Mouse (Mus musculus) liver, embryonic 12.5 days (tissue): ENCODE data around the gene Plk5. TPM values are rescaled to one million over a fixed set of nuclear protein-coding genes. Genes with fewer than 3 reads are reported as not detected.

Experiments
- ATAC-seq: fragments of 200-750 bp; cut with Nextera tagmentation; 2 replicates; pipeline ENCODE4 v1.8.0; 2017; ENCODE audit warnings: moderate number of reproducible peaks, mild to moderate bottlenecking, moderate library complexity
- H3K27ac ChIP-seq: fragments of 300-500 bp; sonication (generic); 2 replicates; pipeline ENCODE4 v1.5.1; 2016; ENCODE audit warnings: mild to moderate bottlenecking
- H3K27me3 ChIP-seq: fragments of 300-500 bp; sonication (generic); replicated peaks from 2 replicates; pipeline ENCODE4 v1.6.1; 2016; ENCODE audit warnings: mild to moderate bottlenecking, moderate library complexity
- H3K36me3 ChIP-seq: fragments of 300-500 bp; sonication (generic); 2 replicates; pipeline ENCODE4 v1.6.1; 2016; ENCODE audit warnings: mild to moderate bottlenecking, moderate library complexity
- H3K4me1 ChIP-seq: fragments of 300-500 bp; sonication (generic); 2 replicates; pipeline ENCODE4 v1.6.1; 2016
- H3K4me2 ChIP-seq: fragments of 300-500 bp; sonication (generic); 2 replicates; pipeline ENCODE4 v1.6.1; 2016; ENCODE audit warnings: mild to moderate bottlenecking, moderate library complexity
- H3K4me3 ChIP-seq: fragments of 300-500 bp; sonication (generic); 2 replicates; pipeline ENCODE4 v1.5.1; 2016; ENCODE audit warnings: mild to moderate bottlenecking, moderate library complexity
- H3K9ac ChIP-seq: fragments of 300-500 bp; sonication (generic); 2 replicates; pipeline ENCODE4 v1.6.1; 2016; ENCODE audit warnings: mild to moderate bottlenecking, moderate library complexity
- H3K9me3 ChIP-seq: fragments of 300-500 bp; sonication (generic); replicated peaks from 2 replicates; pipeline ENCODE4 v1.6.1; 2016; ENCODE audit warnings: mild to moderate bottlenecking, moderate library complexity
- WGBS: fragments of 180-500 bp; shearing (Covaris S2); methylation state at CpG from one replicate; pipeline ENCODE4 v1.1.7; 2016; ENCODE audit not compliant: insufficient replicate concordance; 5-methylcytosine and 5-hydroxymethylcytosine counted together
- polyA plus RNA-seq: library from polyadenylated mRNA; unstranded; fragments of >200 nt; fragmentation: Nextera tagmentation; extraction: Ambion mirVana; gene quantifications from 2 replicates; pipeline ENCODE4 v1.2.1, GENCODE M21; 2016

The Plk5 gene
- polyA plus RNA-seq, 1 experiment from 2014 or later, result 0.06 TPM

DNA sequence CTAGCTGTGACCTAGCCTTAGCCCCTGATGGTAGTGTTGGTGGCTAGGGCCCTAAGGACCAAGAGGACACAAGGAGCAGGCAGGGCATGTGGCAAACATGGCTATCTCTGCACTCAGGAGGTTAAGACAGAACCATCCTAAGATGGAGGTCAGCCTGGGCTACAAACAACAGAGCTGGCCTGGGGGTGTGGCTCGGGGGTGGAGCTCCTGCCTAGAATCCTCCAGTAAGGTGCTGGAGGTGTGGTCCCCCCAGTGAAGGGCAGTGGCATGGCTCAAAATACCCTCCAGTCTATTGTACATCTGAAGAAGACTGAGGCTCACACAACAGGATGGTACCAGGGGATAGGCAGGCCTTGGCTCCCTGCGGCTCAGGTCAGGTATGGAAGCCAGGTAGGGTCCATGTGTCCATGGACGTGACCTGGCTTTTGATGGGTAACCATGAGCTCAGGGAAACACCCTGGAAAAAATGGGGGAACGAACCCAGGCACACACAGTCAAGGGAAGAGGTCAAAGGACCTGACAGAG is 27.9 kb downstream of the Plk5 start:
- H3K27me3 ChIP-seq, result peaks cover 8% of the 10 kb centered on the region; the same call in 1 of the 2 replicates
- no peaks in the 10 kb centered on the region for H3K9me3 ChIP-seq
- H3K36me3 ChIP-seq, result peaks cover 34% of the 10 kb centered on the region
- WGBS, result 75% methylated on average over 4 of the region's 4 CpGs
- H3K9ac ChIP-seq, result peak overlapping the region; percentile 80
- H3K4me1 ChIP-seq, result peaks cover 57% of the 10 kb centered on the region
- H3K4me2 ChIP-seq, result peak overlapping the region; percentile 94
- ATAC-seq, result 0 out of 2 replicates have a peak, but pooled peaks have one; percentile 5
- H3K4me3 ChIP-seq, result peak overlapping the region; percentile 73; the same call in 1 of the 2 replicates
- peak overlapping the region; percentile 73 for H3K27ac ChIP-seq

DNA sequence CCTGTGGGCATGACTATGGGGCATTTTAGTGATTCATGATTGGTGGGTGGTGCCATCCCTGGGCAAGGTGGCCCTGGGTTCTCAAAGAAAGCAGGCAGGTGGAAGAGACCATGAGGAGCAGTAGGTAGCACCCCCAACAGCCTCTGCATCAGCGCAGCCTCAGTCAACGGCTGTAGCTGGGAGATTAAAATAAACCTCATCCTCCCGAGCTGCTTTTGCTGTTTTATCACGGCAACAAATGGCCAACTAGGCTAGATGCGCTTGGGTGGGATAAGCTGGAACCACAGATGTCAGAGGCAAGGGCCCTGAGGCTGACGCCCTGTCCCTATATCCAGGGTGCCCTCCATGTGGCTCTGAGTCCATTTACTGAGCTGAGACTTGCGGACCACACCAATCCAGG is 28.4 kb downstream of the Plk5 start:
- Histone ChIP-seq H3K4me3 (peak overlapping the region; percentile 73; the same call in 1 of the 2 replicates), H3K4me2 (peak overlapping the region; percentile 94), H3K9ac (peak overlapping the region; percentile 80; the same call in 1 of the 2 replicates), H3K27ac (peak overlapping the region; percentile 73), H3K9me3 (no peaks in the 10 kb centered on the region), H3K4me1 (peaks cover 59% of the 10 kb centered on the region), H3K27me3 (peaks cover 8% of the 10 kb centered on the region; the same call in 1 of the 2 replicates), H3K36me3 (peaks cover 33% of the 10 kb centered on the region)
- peak; percentile 68 for ATAC-seq
- WGBS, result 30% methylated on average over 7 of the region's 7 CpGs

DNA sequence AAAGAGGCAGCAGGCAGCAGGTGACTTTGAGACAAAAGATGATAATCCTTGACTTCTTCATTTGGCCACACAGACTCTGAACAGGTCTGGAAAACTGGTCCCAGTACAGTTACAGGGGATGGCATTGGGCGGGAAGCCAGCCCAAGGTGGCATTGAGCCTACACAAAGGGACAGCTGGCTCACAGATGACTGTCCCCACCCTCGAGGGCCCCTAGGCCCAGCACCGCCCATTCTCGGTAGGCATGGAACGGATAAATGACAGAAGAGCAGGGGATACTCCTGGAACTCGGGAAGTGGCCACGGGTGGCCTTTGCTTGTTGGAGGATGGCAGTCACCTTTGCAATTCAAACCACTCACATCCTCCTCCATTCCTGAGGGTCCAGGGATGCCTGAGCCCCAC is 29.1 kb downstream of the Plk5 start:
- peak overlapping the region; percentile 73 for H3K4me3 ChIP-seq
- peaks cover 8% of the 10 kb centered on the region; the same call in 1 of the 2 replicates for H3K27me3 ChIP-seq
- H3K4me2 ChIP-seq, result peak overlapping the region; percentile 94
- peaks cover 34% of the 10 kb centered on the region for H3K36me3 ChIP-seq
- H3K9me3 ChIP-seq, result no peaks in the 10 kb centered on the region
- peak overlapping the region; percentile 80 for H3K9ac ChIP-seq
- H3K4me1 ChIP-seq, result peaks cover 59% of the 10 kb centered on the region
- no peak for ATAC-seq
- WGBS, result 37% methylated on average over 7 of the region's 7 CpGs
- peak overlapping the region; percentile 73 for H3K27ac ChIP-seq

DNA sequence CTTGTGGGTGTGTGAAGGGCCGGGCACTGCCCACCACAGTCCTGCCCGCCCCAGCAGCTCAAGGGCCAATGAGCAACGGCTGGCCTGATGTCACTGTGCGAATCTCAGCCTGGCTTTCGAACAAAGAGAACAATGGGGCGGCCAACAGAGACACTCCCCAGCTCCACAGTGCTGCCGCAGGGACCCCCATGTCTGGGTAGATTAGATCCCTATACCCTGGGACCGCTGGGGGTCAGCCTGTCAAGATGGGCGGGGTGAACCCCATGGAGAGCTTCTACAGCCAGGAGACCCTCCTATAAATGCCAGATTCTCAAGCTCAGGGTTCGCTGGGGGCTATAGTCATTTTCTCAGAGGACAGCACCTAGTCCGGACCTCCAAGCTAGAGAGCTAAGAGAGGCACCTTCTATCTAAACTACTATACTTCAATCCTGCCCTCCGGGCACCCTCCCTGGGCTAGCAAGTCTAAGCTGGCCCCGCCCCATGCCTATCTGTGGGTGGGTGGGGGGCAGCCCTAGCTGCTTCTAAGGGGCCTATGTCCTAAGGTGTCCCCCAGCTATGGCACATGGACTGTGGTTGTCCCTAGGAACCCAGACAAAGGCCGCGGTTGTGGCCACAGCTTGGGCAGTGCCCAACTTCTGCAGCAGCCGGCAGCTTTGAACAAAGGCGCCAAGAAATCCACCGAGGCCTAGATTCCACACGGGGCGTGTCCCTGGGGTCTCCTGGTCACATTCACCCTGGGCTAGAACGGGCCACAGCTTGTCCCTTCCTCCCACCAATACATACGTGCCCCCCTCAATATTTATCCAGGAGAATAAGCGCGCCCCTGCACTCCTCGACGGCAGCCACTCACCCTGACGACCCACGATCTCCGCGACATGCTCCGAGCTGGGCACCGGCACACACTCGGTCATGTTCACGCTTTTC is 29.8 kb downstream of the Plk5 start:
- H3K4me1 ChIP-seq, result peaks cover 59% of the 10 kb centered on the region

DNA sequence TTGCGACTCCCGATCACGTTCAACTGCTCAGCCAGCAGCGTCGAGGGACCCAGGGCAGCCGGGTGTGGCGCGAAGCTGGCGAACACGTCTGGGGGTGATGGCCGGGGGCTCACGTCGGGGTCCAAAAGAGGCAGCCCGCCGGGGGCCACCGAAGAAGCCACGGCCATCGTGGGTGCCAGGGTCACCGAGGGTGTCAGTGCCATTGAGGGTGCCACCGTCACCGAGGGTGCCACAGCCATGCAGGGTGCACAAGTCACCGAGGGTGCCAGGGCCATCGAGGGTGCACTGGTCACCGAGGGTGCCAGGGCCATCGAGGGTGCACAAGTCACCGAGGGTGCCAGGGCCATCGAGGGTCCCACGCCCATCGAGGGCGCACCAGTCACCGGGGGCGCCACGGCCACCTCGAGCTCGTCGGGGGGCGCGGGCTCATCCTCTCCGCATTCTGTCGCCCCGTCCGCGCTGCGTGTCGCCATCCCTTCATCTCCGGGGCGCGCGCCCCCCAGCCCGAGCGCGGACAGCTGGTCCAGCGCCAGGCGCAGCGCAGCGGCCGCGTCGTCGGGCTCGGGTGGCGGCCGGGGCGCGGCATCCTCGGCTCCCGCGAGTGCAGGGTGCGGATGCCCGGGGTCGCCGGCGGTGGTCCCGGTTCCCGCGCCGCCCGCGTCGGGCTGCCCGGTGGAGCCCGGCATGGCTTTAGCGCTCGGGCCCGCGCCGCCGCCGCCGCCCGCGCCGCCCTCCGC is 30.6 kb downstream of the Plk5 start:
- Histone ChIP-seq H3K27me3 (peaks cover 8% of the 10 kb centered on the region; the same call in 1 of the 2 replicates), H3K27ac (peak overlapping the region; percentile 65), H3K9me3 (no peaks in the 10 kb centered on the region), H3K4me2 (peak overlapping the region; percentile 94), H3K9ac (peak overlapping the region; percentile 80), H3K4me3 (peak overlapping the region; percentile 73), H3K4me1 (peaks cover 59% of the 10 kb centered on the region), H3K36me3 (peaks cover 36% of the 10 kb centered on the region)
- no peak for ATAC-seq
- WGBS, result under 1% methylated on average over 91 of the region's 94 CpGs

More for the DNA sequence above, 29.8 kb downstream of the Plk5 start:
- H3K4me3 ChIP-seq, result peak overlapping the region; percentile 73
- H3K36me3 ChIP-seq, result peaks cover 36% of the 10 kb centered on the region
- WGBS, result 14% methylated on average over 34 of the region's 34 CpGs
- H3K9me3 ChIP-seq, result no peaks in the 10 kb centered on the region
- H3K27me3 ChIP-seq, result peaks cover 8% of the 10 kb centered on the region; the same call in 1 of the 2 replicates
- ATAC-seq, result no peak
- peak overlapping the region; percentile 73 for H3K27ac ChIP-seq
- peak overlapping the region; percentile 94 for H3K4me2 ChIP-seq
- H3K9ac ChIP-seq, result peak overlapping the region; percentile 80

DNA sequence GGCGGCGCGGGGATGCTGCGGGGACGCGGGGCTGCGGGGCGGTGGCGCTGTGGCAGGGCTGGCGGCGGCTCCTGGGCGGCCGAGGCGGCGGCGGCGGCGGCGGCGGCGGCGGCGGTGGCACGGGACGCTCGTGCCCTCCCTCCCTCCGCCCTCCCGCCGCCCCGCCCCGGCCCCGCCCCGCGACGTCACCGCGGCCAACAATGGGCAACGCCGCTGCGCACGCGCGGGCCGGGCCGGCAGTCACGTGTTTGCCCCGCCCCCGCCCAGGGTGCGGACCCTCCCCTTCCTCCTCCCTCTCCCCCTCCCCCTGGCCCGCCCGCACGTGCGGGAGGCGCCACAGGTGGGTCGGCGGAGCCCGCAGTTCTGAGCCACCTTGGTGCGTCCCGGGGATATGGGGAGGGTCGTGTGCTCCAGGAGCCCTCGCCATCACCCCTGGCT is 31.3 kb downstream of the Plk5 start, which contains the start of gene Mex3d:
TSS of gene Mex3d (minus strand) at position 138 of the 438 bp plus-strand sequence.
- Histone ChIP-seq H3K9ac (peak within 1 kb of the TSS; percentile 80), H3K4me3 (peak within 1 kb of the TSS; percentile 73), H3K27me3 (peaks cover 8% of the 10 kb centered on the region; the same call in 1 of the 2 replicates), H3K27ac (peak within 1 kb of the TSS; percentile 71), H3K4me1 (peaks cover 59% of the 10 kb centered on the region), H3K4me2 (peak within 1 kb of the TSS; percentile 94), H3K36me3 (peaks cover 36% of the 10 kb centered on the region), H3K9me3 (no peaks in the 10 kb centered on the region)
- under 1% methylated on average over 34 of the region's 61 CpGs for WGBS
- peak; percentile 40; the same call in 1 of the 2 replicates for ATAC-seq

DNA sequence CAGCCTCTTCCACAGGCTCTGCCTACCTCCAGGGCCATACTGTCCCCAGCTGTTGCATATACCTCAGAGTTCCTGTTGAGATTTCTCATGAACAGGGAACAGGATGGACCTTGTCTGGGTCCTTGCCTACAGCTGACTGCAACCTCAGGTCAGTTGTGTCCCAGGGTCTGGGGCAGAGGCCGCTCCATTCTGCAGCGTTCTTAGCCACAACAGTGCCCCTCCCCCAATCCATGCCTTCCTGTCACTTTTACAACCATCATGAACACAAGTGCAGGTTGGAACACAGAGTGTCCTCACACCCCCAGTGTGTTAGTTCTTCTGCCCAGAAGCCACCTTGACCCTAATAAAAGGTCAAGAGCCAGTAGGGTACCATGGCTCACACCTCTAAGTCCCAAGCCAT is 32.5 kb downstream of the Plk5 start:
- no peaks in the 10 kb centered on the region for H3K9me3 ChIP-seq
- peak overlapping the region; percentile 71; the same call in 1 of the 2 replicates for H3K27ac ChIP-seq
- ATAC-seq, result no peak
- H3K9ac ChIP-seq, result no peak overlapping the region; the same call in 1 of the 2 replicates
- peak overlapping the region; percentile 94 for H3K4me2 ChIP-seq
- H3K4me1 ChIP-seq, result peaks cover 61% of the 10 kb centered on the region
- H3K27me3 ChIP-seq, result peaks cover 8% of the 10 kb centered on the region; the same call in 1 of the 2 replicates
- no peak overlapping the region for H3K4me3 ChIP-seq
- WGBS, result 8% methylated on average over 2 of the region's 2 CpGs
- H3K36me3 ChIP-seq, result peaks cover 41% of the 10 kb centered on the region

DNA sequence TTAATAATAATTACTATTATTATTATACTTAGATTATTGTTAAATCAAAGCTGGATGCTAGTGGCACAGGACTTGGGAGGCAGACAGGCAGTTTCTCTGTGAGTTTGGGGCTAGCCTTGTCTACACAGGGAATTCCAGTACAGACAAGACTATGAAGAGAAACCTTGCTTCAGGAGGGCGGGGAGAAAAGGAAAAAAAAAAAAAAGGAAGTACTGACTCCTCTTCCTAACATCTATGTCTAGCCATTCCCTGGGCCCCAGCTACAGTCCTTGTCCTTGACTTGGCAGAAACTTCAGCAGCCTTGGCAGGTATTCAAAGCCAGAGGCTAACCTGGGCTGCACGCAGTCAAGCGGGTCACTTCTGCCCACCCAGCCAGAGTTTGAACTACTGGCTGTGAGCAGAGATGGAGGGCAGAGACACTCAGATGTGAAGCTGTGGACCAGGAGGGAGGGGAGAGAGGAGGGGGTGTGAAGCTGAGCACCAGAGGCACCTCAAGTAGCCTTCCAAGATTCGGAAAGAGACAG is 33.0 kb downstream of the Plk5 start:
- Histone ChIP-seq H3K9me3 (no peaks in the 10 kb centered on the region), H3K27me3 (peaks cover 8% of the 10 kb centered on the region; the same call in 1 of the 2 replicates), H3K4me1 (peaks cover 59% of the 10 kb centered on the region), H3K36me3 (peaks cover 46% of the 10 kb centered on the region), H3K4me2 (no peak overlapping the region; the same call in 1 of the 2 replicates), H3K27ac (no peak overlapping the region), H3K9ac (no peak overlapping the region), H3K4me3 (no peak overlapping the region)
- no peak for ATAC-seq
- WGBS, result 68% methylated on average over 4 of the region's 4 CpGs

DNA sequence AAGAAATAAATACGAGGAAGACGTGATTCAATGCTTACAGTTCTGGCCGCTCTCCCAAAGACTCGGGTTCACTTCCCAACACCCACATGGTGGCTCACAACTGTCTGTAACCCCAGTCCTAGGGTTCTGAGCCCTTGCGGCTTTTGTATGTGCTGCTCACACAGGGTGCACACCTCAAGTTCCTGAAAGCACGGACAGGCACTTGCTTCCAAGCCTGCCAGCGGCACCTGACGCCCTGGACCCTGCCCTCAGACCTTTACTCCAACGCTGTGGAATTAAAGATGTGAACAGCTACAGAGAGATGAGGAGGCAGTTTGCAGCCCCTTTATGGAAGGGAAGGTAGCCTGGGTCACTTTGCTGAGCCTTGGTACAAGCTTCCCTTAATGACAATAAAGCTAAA is 34.4 kb downstream of the Plk5 start:
- no peak for ATAC-seq

DNA sequence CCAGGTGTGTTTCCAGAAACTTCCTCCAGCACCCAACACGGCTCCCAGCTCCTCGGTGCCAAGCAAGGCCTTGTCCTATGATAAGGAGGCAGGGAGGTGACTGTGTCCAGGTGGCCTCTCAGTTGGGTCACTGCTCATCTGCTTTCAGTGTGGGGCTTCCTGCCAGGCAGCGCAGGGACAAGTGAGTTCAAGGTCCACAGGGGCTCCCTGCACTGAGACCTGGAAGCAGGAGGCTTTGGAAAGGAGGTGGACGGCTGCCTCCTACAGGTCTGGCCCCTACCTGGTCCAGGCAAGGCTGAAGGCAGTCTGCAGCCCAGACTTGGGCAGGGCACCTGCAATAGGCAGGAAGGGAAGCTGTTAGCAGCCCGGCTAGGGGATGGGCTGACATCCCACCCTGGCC is 36.4 kb downstream of the Plk5 start:
- Histone ChIP-seq H3K9me3 (no peaks in the 10 kb centered on the region), H3K4me3 (no peak overlapping the region), H3K36me3 (peaks cover 73% of the 10 kb centered on the region), H3K9ac (no peak overlapping the region), H3K4me1 (peaks cover 58% of the 10 kb centered on the region), H3K27ac (no peak overlapping the region), H3K27me3 (no peaks in the 10 kb centered on the region), H3K4me2 (no peak overlapping the region)
- 83% methylated on average over 5 of the region's 5 CpGs for WGBS
- no peak for ATAC-seq

More for the DNA sequence above, 34.4 kb downstream of the Plk5 start:
- 84% methylated on average over 9 of the region's 9 CpGs for WGBS
- H3K9ac ChIP-seq, result no peak overlapping the region
- peaks cover 55% of the 10 kb centered on the region for H3K4me1 ChIP-seq
- peak overlapping the region; percentile 50; the same call in 1 of the 2 replicates for H3K27ac ChIP-seq
- H3K4me3 ChIP-seq, result no peak overlapping the region
- H3K36me3 ChIP-seq, result peaks cover 60% of the 10 kb centered on the region
- H3K4me2 ChIP-seq, result no peak overlapping the region
- 0 out of 2 replicates have a peak, but pooled peaks cover 8% of the 10 kb centered on the region for H3K27me3 ChIP-seq
- no peaks in the 10 kb centered on the region for H3K9me3 ChIP-seq

DNA sequence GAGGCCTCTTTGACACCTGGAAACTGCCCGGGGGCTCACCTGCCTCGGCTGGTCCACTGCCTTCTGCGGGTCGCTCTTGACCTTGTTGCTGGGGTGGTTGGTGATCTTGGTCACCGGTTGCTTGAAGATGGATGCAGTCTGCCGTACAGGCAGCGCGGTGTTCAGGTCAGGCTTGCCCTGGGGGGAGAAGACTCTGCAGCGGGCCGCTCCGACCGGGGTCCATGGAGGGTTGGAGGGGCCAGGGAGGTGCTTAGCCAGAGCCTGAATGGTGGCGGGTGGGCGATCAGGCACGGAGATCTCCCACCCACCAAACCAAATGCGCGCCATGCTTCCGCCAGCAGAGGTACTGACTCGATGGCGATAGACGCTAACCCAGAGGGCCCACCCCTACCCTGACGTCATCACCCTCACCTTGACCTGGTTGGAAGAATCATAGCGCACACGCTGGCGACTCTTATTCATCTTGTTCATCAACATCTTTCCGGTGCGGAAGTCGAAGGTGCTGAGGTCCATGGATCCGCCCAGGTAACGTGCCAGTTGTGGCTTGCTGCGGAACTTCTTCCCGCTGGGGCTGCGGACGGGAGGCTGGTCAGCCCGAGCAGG is 38.9 kb downstream of the Plk5 start:
- no peak overlapping the region for H3K27ac ChIP-seq
- no peak for ATAC-seq
- H3K27me3 ChIP-seq, result no peaks in the 10 kb centered on the region
- peaks cover 54% of the 10 kb centered on the region for H3K4me1 ChIP-seq
- 88% methylated on average over 35 of the region's 35 CpGs for WGBS
- H3K9ac ChIP-seq, result no peak overlapping the region
- no peak overlapping the region for H3K4me2 ChIP-seq
- no peak overlapping the region for H3K4me3 ChIP-seq
- no peaks in the 10 kb centered on the region for H3K9me3 ChIP-seq
- H3K36me3 ChIP-seq, result peaks cover 68% of the 10 kb centered on the region
